Mouse (Mus musculus) heart, embryonic 14.5 days (tissue): ENCODE measurements around the gene Fam222a. TPM values are rescaled to one million over a fixed set of nuclear protein-coding genes. Genes with fewer than 3 reads are reported as not detected.

Source experiments
- ATAC-seq: fragments of 200-750 bp; cut with Nextera tagmentation; 2 replicates; pipeline ENCODE4 v1.8.0; 2017; ENCODE audit warnings: low read depth, moderate TSS enrichment; ENCODE audit not compliant: insufficient number of reproducible peaks, insufficient read depth, low FRiP score
- H3K27ac ChIP-seq, 2 experiments: fragments of 200-500 bp in 1 of 2; fragments of 300-500 bp in 1 of 2; sonication (generic) in 1 of 2; replicated peaks in 1 of 2; 2 replicates each; pipeline ENCODE4 v1.5.1; 2012 to 2014; ENCODE audit warnings: low read depth in 2 of 2, low read length in 2 of 2, control low read depth in 1 of 2, mild to moderate bottlenecking in 1 of 2, mixed read lengths in 1 of 2; ENCODE audit not compliant: control insufficient read depth in 1 of 2, insufficient read depth in 1 of 2
- H3K27me3 ChIP-seq: fragments of 300-500 bp; sonication (generic); 2 replicates; pipeline ENCODE4 v1.6.1; 2014; ENCODE audit warnings: mild to moderate bottlenecking, low read length, control low read depth; ENCODE audit not compliant: control insufficient read depth, insufficient read depth
- H3K36me3 ChIP-seq: fragments of 300-500 bp; sonication (generic); 2 replicates; pipeline ENCODE4 v1.6.1; 2014; ENCODE audit warnings: mild to moderate bottlenecking, control low read depth, low read length, mixed read lengths; ENCODE audit not compliant: control insufficient read depth, insufficient read depth
- H3K4me1 ChIP-seq, 2 experiments: fragments of 200-500 bp in 1 of 2; fragments of 300-500 bp in 1 of 2; sonication (generic) in 1 of 2; 2 replicates each; pipeline ENCODE4 v1.6.1; 2012 to 2014; ENCODE audit warnings: low read length in 2 of 2, control low read depth in 1 of 2, mixed read lengths in 1 of 2; ENCODE audit not compliant: control insufficient read depth in 2 of 2, insufficient read depth in 2 of 2
- H3K4me2 ChIP-seq: fragments of 300-500 bp; sonication (generic); 2 replicates; pipeline ENCODE4 v1.6.1; 2014; ENCODE audit warnings: mild to moderate bottlenecking, low read length
- H3K4me3 ChIP-seq, 2 experiments: fragments of 200-500 bp in 1 of 2; fragments of 300-500 bp in 1 of 2; sonication (generic) in 1 of 2; 2 replicates each; pipeline ENCODE4 v1.5.1; 2012 to 2014; ENCODE audit warnings: low read length in 2 of 2, mild to moderate bottlenecking in 2 of 2, control low read depth in 1 of 2, low read depth in 1 of 2, moderate library complexity in 1 of 2; ENCODE audit not compliant: control insufficient read depth in 1 of 2, insufficient read depth in 1 of 2
- H3K9ac ChIP-seq: fragments of 300-500 bp; sonication (generic); 2 replicates; pipeline ENCODE4 v1.6.1; 2014; ENCODE audit warnings: mild to moderate bottlenecking, low read length
- H3K9me3 ChIP-seq: fragments of 300-500 bp; sonication (generic); 2 replicates; pipeline ENCODE4 v1.6.1; 2016; ENCODE audit warnings: low read length, control low read depth; ENCODE audit not compliant: control insufficient read depth
- WGBS: fragments of 180-500 bp; shearing (Covaris S2); extraction: QIAGEN DNeasy Blood & Tissue Kit; methylation state at CpG from one replicate; pipeline ENCODE4 v1.1.7; 2014; 5-methylcytosine and 5-hydroxymethylcytosine counted together
- polyA plus RNA-seq: library from polyadenylated mRNA; unstranded; fragments of >200 nt; fragmentation: Nextera tagmentation; extraction: Ambion mirVana; gene quantifications from 2 replicates; pipeline ENCODE4 v1.2.1, GENCODE M21; 2014

Fam222a gene
- polyA plus RNA-seq, 1 experiment from 2014 or later = 0.96 TPM

GRCm38 (mm10) chr5:114611968-114612608 lies 44.3 kb downstream of the Fam222a start:
- no peak overlapping the region for H3K9ac ChIP-seq
- peaks cover 7 to 10% of the 10 kb centered on the region in 2 experiments; a peak in 3 of 4 replicates for H3K4me1 ChIP-seq
- 58% methylated on average over 25 of the region's 25 CpGs for WGBS
- H3K36me3 ChIP-seq = no peaks in the 10 kb centered on the region
- H3K9me3 ChIP-seq = no peaks in the 10 kb centered on the region
- no peak overlapping the region for H3K27ac ChIP-seq
- no peak for ATAC-seq
- H3K4me2 ChIP-seq = no peak overlapping the region
- peaks cover 10% of the 10 kb centered on the region for H3K27me3 ChIP-seq
- no peak overlapping the region for H3K4me3 ChIP-seq

- Histone ChIP-seq H3K36me3 (no peaks in the 10 kb centered on the region), H3K9me3 (no peaks in the 10 kb centered on the region), H3K4me1 (no peaks in the 10 kb centered on the region), H3K4me3 (no peak overlapping the region), H3K9ac (no peak overlapping the region), H3K27me3 (peaks cover 4% of the 10 kb centered on the region; the same call in 1 of the 2 replicates), H3K4me2 (no peak overlapping the region), H3K27ac (no peak overlapping the region)
- 51% methylated on average over 7 of the region's 7 CpGs for WGBS
- no peak for ATAC-seq
Observed at GRCm38 (mm10) chr5:114614863-114615262, 47.0 kb downstream of the Fam222a start.

- H3K36me3 ChIP-seq = no peaks in the 10 kb centered on the region
- no peaks in the 10 kb centered on the region for H3K4me1 ChIP-seq
- ATAC-seq = no peak
- 73% methylated on average over 11 of the region's 11 CpGs for WGBS
- H3K27ac ChIP-seq = no peak overlapping the region
- H3K27me3 ChIP-seq = peaks cover 4% of the 10 kb centered on the region; the same call in 1 of the 2 replicates
- H3K4me3 ChIP-seq = no peak overlapping the region
- no peak overlapping the region for H3K9ac ChIP-seq
- H3K4me2 ChIP-seq = no peak overlapping the region
- H3K9me3 ChIP-seq = no peaks in the 10 kb centered on the region
Observed at GRCm38 (mm10) chr5:114616336-114617061, 48.7 kb downstream of the Fam222a start.

- H3K27ac ChIP-seq = no peak overlapping the region
- H3K9me3 ChIP-seq = no peaks in the 10 kb centered on the region
- no peaks in the 10 kb centered on the region for H3K4me1 ChIP-seq
- peaks cover 1% of the 10 kb centered on the region for H3K27me3 ChIP-seq
- no peak overlapping the region for H3K9ac ChIP-seq
- WGBS = 68% methylated on average over 12 of the region's 12 CpGs
- no peak for ATAC-seq
- no peaks in the 10 kb centered on the region for H3K36me3 ChIP-seq
- H3K4me3 ChIP-seq = no peak overlapping the region
- H3K4me2 ChIP-seq = no peak overlapping the region
Observed at GRCm38 (mm10) chr5:114617809-114618208, 50.0 kb downstream of the Fam222a start.

- no peak overlapping the region for H3K9ac ChIP-seq
- H3K27me3 ChIP-seq = no peaks in the 10 kb centered on the region; the same call in none of the 2 replicates
- ATAC-seq = no peak
- H3K9me3 ChIP-seq = no peaks in the 10 kb centered on the region
- no peak overlapping the region for H3K27ac ChIP-seq
- H3K4me3 ChIP-seq = no peak overlapping the region
- no peaks in the 10 kb centered on the region for H3K4me1 ChIP-seq
- no peak overlapping the region for H3K4me2 ChIP-seq
- 36% methylated on average over 8 of the region's 8 CpGs for WGBS
- no peaks in the 10 kb centered on the region for H3K36me3 ChIP-seq
Observed at GRCm38 (mm10) chr5:114618851-114619250, 51.0 kb downstream of the Fam222a start.

- Histone ChIP-seq H3K9ac (no peak overlapping the region), H3K4me2 (no peak overlapping the region), H3K4me3 (no peak overlapping the region), H3K4me1 (no peaks in the 10 kb centered on the region), H3K27ac (no peak overlapping the region), H3K27me3 (no peaks in the 10 kb centered on the region; the same call in none of the 2 replicates), H3K36me3 (no peaks in the 10 kb centered on the region), H3K9me3 (no peaks in the 10 kb centered on the region)
- no peak for ATAC-seq
- 46% methylated on average over 6 of the region's 6 CpGs for WGBS
Observed at GRCm38 (mm10) chr5:114620305-114620704, 52.5 kb downstream of the Fam222a start.

- H3K27ac ChIP-seq = no peak overlapping the region
- 12% methylated on average over 3 of the region's 3 CpGs for WGBS
- no peak overlapping the region for H3K4me3 ChIP-seq
- H3K4me1 ChIP-seq = no peaks in the 10 kb centered on the region
- H3K9ac ChIP-seq = no peak overlapping the region
- peaks cover 5% of the 10 kb centered on the region for H3K27me3 ChIP-seq
- no peaks in the 10 kb centered on the region for H3K36me3 ChIP-seq
- ATAC-seq = no peak
- no peaks in the 10 kb centered on the region for H3K9me3 ChIP-seq
- no peak overlapping the region for H3K4me2 ChIP-seq
Observed at GRCm38 (mm10) chr5:114625590-114625989, 57.8 kb downstream of the Fam222a start.
